Mouse (Mus musculus) embryo, embryonic 10.5 days (tissue): ENCODE measurements around the gene Mypn.

Experiments used
- DNase-seq: peaks from one replicate; pipeline ENCODE4 v3.0.0-alpha.2; 2015; ENCODE audit warnings: low spot score

Mypn gene

DNA sequence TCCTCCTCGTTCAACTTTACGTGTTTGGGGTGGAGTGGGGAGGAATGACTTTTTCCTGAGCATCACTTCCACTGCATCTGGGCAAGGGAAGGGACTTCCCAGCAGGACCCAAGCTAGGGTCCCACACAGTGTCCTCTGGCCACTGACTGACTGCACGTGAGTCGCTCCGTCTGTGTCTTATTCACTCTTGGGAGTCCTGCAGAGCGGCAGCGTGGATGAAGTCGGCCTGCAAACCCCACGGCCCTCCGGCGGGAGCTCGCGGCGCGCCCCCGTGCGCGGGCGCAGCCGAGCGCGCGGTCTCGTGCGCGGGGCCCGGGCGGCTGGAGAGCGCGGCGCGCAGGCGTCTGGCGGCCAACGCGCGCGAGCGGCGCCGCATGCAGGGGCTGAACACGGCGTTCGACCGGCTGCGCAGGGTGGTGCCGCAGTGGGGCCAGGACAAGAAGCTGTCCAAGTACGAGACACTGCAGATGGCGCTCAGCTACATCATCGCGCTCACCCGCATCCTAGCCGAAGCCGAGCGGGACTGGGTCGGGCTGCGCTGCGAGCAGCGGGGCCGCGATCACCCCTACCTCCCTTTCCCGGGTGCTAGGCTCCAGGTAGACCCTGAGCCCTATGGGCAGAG lies 103.7 kb downstream of the Mypn start:
- peak; percentile 74 for DNase-seq

DNA sequence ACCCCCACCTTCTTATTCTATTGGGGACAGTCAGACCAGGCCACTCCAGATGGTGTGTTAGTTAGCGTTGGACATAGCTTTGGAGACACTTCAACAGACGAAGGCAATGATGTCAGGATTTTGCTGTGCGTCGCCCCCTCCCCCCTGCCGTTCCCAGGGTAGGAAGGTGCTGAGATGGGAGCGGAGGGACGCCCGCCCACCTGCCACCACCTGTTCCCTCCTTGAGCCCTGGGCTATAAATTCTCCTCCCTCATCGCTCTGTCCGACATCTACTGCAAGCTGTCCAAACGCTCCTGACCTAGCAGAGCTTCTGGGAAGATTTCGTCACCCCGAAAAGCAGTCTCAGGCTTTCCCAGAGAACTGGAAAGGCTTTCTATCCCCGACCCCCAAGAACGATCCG lies 104.2 kb downstream of the Mypn start, which contains the start of gene Atoh7:
Gene Atoh7 (plus strand): TSS at position 131 of the 400 bp plus-strand sequence.
- DNase-seq = peak; percentile 50

DNA sequence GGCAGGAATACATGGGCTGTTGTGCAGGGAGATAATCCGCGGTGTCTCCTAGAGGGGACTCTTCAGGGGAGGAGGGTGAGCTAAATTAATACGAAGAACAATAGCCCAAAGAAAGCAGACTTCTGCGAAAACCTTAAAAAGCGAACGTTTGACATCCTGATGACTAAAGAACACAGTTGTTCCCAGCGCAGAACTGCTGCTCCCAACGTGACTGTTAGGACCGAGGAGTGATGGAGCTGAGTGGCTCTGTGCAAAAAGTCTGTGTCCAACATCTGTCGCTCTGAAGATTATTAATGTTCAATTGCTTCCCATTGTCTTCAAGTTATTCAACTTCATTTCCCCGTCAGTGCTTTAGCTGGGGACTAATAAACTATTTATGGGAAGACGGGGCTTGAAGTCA lies 105.6 kb downstream of the Mypn start:
- no peak for DNase-seq

DNA sequence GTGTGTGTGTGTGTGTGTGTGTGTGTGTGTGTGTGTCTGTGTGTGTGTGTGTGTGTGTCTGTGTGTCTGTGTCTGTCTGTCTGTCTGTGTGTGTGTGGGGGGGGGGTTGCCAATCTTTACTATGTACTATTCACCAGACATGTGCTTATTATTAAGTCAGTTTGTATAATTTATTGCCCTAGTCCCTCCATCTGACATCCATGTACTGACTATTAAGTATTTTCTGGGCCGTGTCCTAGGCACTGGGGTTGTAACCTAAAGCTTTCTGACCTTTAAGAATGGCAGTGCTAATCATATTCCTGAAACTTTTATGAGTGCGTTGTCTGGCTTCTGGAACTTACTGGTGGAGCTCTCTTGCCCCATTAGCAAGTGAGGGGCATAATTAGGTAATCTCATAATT lies 107.0 kb downstream of the Mypn start:
- DNase-seq = no peak

DNA sequence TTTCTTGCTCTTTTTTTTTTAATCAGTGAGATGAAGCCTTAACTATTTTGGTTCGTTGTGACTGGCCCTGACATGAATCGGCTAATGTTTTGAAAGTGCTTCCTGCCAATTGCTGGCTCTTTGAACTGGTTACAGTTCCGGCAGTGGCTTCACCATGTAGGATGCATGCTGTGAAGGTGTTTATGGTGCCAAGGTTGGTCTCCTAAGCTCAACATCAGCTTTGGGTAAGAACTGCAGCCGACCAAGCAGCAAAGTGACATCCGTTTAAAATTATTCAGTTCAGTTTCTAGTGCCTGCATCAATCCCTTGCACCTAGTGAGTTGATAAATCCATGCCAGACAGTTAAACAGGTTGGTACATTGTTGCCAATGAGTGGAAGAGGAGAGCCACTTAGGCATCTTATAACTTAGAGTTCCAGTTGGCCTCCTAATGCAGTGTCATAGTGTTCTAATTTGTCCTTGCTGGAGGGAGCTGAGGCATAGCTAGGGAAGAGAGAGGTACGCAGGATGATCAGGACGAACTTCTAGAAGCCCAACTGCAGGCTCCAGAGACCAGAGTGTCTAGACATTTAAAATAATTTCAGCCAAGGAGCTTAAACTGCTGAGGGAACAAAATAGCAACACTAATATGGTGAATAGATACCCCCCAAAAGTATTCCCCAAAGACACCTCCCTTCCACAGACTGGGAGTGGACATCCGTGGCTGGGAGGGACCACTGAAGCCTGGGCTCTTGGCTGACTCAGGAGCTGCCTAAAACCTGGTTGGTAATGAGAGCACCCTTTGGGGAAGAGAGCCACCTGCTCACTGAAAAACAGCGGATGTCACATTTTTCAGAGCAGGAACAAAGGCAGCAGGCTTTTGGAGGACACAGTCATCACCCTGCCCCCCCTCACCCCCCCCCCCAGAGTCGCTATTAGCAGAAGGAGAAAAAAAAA lies 110.9 kb downstream of the Mypn start:
- no peak for DNase-seq

DNA sequence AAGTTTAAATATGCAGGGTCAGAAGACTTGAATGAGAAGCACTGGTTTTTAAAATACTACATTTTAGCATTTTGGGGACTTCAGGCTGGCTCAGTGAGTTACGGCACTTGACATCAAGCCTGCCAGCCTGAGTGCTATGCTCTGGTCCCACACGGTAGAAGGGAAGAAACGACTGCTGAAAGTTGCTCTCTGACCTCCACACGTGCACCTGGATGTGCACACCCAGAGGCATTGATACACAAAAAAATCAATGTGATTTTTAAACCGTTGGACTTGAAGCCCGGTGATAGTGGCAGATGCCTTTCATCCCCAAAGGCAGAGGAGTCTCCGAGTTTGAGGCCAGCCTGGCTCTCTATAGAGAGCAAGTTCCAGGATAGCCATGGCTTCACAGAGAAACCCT lies 111.8 kb downstream of the Mypn start:
- no peak for DNase-seq

DNA sequence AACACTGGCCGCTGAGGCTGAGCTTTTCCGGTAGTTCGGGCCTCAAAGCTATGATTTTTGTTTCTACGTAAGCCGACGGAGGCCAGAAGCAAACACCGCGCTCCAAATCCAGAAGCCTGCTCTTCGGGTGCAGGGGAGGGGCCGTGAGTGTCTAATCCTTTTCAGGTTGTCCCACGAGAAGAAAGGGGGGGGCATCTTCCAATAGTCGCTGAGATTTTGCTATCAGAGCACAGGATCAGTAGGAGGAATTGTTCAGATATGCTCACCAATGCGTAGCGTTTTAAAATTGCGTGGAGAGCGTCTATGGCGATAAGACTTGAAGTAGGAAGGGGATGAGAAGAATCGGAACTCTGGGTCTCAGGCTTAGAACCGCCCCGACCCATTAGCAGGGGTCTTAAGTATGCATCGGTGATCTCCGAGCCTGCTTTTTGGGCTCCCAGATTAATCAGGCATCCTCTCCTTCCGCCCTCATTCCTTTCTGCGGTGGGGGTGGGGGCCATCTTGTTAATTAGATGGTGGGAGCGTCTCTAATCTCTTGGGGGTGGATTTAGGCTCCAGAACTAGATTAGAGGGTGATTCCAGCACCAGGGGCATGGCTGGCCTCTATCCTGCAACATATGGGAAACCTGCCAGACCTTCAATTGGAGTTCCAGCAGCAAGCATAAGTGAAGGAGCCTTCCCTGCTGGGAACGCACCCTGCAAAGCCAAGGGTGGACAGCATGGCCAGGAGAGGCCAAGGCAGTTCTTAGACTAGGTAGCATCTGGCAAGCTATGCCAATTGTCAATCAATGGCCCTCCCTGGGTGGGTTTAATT lies 113.8 kb downstream of the Mypn start:
- DNase-seq = peak; percentile 34

DNA sequence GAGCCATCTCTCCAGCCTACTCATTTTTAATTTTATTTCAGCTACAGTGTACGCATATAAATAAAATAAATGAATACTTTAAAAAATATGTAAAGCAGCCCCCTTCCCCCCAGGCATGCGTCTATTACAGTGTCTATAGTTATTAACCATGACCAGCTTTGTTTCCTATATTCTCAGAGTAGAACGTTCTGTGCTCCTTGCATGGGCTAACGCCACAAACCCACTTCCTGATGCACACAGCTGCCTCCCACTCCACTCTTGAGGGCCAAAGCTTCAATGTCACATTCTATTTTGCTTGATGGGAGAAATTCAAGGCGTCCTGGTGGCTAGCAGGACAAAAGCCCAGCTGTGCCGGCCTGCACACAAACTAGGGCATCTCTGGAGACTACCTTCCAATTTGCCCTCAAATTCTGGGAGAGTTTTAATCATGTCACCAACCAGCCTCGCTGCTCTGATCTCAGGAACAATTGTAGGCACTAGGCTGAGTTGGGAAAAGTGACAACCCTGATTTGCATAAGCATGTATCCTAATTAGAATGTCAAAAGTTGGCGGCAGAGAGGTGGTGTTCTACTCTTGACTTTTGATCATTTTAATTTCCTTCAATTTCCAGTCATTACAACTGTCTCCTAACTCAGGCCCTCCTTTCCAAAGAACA lies 114.5 kb downstream of the Mypn start:
- DNase-seq = peak; percentile 21

DNA sequence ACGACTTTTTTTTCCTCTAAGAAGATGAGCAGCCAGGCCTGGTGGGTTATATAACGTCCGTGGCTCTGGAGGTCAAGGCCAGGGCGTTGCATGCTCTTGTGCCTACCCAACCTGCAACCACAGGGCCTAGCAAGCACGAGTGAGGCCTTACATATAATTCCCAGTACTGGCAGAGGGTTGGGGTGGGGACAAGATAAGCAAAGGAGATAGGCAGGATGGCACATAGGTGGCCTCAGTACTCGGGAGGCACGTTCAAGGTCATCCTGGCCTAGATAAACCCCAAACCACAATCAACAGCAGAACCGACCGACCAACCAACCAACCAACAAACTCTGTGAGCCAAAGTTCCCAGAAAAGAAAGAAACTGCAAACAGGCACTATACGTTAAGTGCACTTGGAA lies 117.4 kb downstream of the Mypn start:
- no peak for DNase-seq

DNA sequence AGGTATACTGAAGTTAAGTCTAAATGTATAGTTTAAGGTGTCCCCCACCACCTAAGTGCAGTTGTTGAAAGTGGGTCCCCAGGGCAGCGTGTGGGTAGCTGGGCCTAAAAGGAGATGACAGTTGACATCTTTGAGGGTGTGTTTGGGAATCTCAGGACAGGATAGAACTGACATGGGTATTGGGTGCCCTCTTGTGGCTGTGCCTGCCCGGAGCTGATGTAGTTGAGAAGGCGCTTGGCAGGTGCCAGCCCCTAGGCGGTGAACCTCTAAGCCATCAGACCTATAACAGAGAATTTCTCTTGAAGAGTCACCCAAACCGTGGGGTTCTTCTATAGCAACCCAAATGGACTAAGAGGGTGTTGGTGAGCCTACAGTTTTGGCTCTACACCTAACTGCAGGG lies 137.8 kb downstream of the Mypn start:
- peak; percentile 86 for DNase-seq
